9 mouse cellular contexts compared by ENCODE assay signal in genomic region chr3:87974381-87974987, GRCm38 (mm10). TPM values are rescaled to one million over a fixed set of nuclear protein-coding genes. Genes with fewer than 3 reads are reported as not detected.
DNase-seq lines count a peak whose midpoint lies in the region; ATAC-seq lines count a peak whose summit lies in the region.
"Had no signal": no experiment of that assay in that cellular context is flagged by ENCODE, and none has a peak within 500 bp of the region (broad histone marks: within the 10 kb centered on the region; RNA-seq: fewer than 3 reads in every experiment).

No protein-coding gene starts in this region.

- H3K9ac ChIP-seq in forebrain, embryonic 14.5 days (ENCODE audit: low read length), result peak overlapping the region; percentile 84
- H3K9ac ChIP-seq in intestine, embryonic 15.5 days, result peak overlapping the region; percentile 9; the same call in 1 of the 2 replicates
- peak overlapping the region; percentile 62; the same call in 1 of the 2 replicates for H3K9ac ChIP-seq in neural tube, embryonic 15.5 days (replicated peaks)

- peaks cover 37% of the 10 kb centered on the region for H3K36me3 ChIP-seq in forebrain, embryonic 14.5 days (ENCODE audit: control insufficient read depth, insufficient read depth, low read length)
- no peaks in the 10 kb centered on the region for H3K36me3 ChIP-seq in intestine, embryonic 15.5 days
- no peaks in the 10 kb centered on the region; the same call in 1 of the 2 replicates for H3K36me3 ChIP-seq in neural tube, embryonic 15.5 days

- intact Hi-C loops in gastrocnemius, postnatal 14 days (cut with DNase I; ENCODE audit: low total_unique reads), result no loop called here

- whole genome bisulfite sequencing in forebrain, embryonic 14.5 days, result 2% methylated on average over 12 of the region's 12 CpGs
- WGBS in intestine, embryonic 15.5 days, result 27% methylated on average over 12 of the region's 12 CpGs
- 17% methylated on average over 12 of the region's 12 CpGs for WGBS in neural tube, embryonic 15.5 days

- peak; percentile 82 for ATAC-seq in forebrain, embryonic 14.5 days
- ATAC-seq in intestine, embryonic 15.5 days, result peak; percentile 38; the same call in 1 of the 2 replicates
- 0 out of 2 replicates have a peak, but pooled peaks have one; percentile 15 for ATAC-seq in neural tube, embryonic 15.5 days (ENCODE audit: low FRiP score)
- ATAC-seq in monocyte, adult 5-6 weeks (replicated peaks; ENCODE audit: insufficient number of reproducible peaks, low FRiP score, low TSS enrichment, poor library complexity, severe bottlenecking), result no peak

- H3K4me1 ChIP-seq in forebrain, embryonic 14.5 days (ENCODE audit: control insufficient read depth, insufficient read depth, low read length), result peaks cover 31% of the 10 kb centered on the region
- peaks cover 49% of the 10 kb centered on the region for H3K4me1 ChIP-seq in intestine, embryonic 15.5 days (replicated peaks)
- peaks cover 48% of the 10 kb centered on the region for H3K4me1 ChIP-seq in neural tube, embryonic 15.5 days

- peak overlapping the region; percentile 94 for H3K27ac ChIP-seq in forebrain, embryonic 14.5 days (ENCODE audit: low read depth, low read length)
- peak overlapping the region; percentile 52 for H3K27ac ChIP-seq in intestine, embryonic 15.5 days
- peak overlapping the region; percentile 76 for H3K27ac ChIP-seq in neural tube, embryonic 15.5 days (replicated peaks)

- peak; percentile 36 for DNase-seq in gastrocnemius, adult 18-20 months (ENCODE audit: low spot score)
- no peak for DNase-seq in gastrocnemius, postnatal 14 days
- DNase-seq in forebrain, embryonic 14.5 days (ENCODE audit: low spot score), result peak; percentile 95
- no peak for DNase-seq in urinary bladder, postnatal 25 days (ENCODE audit: low spot score)
- DNase-seq in layer of hippocampus, postnatal 36 days, result no peak

- no peaks in the 10 kb centered on the region for H3K9me3 ChIP-seq in forebrain, embryonic 14.5 days (replicated peaks; ENCODE audit: control insufficient read depth, low read length)
- no peaks in the 10 kb centered on the region for H3K9me3 ChIP-seq in intestine, embryonic 15.5 days
- no peaks in the 10 kb centered on the region for H3K9me3 ChIP-seq in neural tube, embryonic 15.5 days (replicated peaks)

- peak overlapping the region; percentile 94 for H3K4me2 ChIP-seq in forebrain, embryonic 14.5 days (ENCODE audit: low read length)
- peak overlapping the region; percentile 96 for H3K4me2 ChIP-seq in intestine, embryonic 15.5 days (replicated peaks)
- peak overlapping the region; percentile 97 for H3K4me2 ChIP-seq in neural tube, embryonic 15.5 days

- H3K27me3 ChIP-seq in forebrain, embryonic 14.5 days (replicated peaks; ENCODE audit: control insufficient read depth, insufficient read depth, low read length), result no peaks in the 10 kb centered on the region
- H3K27me3 ChIP-seq in intestine, embryonic 15.5 days (replicated peaks), result peaks cover 10% of the 10 kb centered on the region
- H3K27me3 ChIP-seq in neural tube, embryonic 15.5 days (replicated peaks), result peaks cover 9% of the 10 kb centered on the region; the same call in 1 of the 2 replicates

- peak overlapping the region; percentile 67 for H3K4me3 ChIP-seq in forebrain, embryonic 14.5 days (ENCODE audit: low read depth, low read length)
- peak overlapping the region; percentile 64 for H3K4me3 ChIP-seq in intestine, embryonic 15.5 days (replicated peaks)
- H3K4me3 ChIP-seq in neural tube, embryonic 15.5 days (replicated peaks), result peak overlapping the region; percentile 58; the same call in 1 of the 2 replicates

RNA-seq across cellular contexts. Expression of gene Nes, which starts 3.6 kb away (rescaled TPM):
- total RNA-seq in gastrocnemius, adult 18-20 months (2021), result 10 to 100 TPM; 10.8 to 24.9 TPM
- 10 to 100 TPM; 37.2 to 51.2 TPM for total RNA-seq in gastrocnemius, postnatal 14 days (2021)
- 23.1 and 27.8 TPM in 2 replicates for polyA plus RNA-seq in forebrain, embryonic 14.5 days (2014; fragmentation: Nextera tagmentation; extraction: Ambion mirVana)
- polyA plus RNA-seq in intestine, embryonic 15.5 days (2015; fragmentation: Nextera tagmentation; extraction: Ambion mirVana), result 17.0 and 20.0 TPM in 2 replicates
- polyA plus RNA-seq in neural tube, embryonic 15.5 days (2015; fragmentation: Nextera tagmentation; extraction: Ambion mirVana), result 22.5 and 22.8 TPM in 2 replicates
- 0.58 to 2.0 TPM (median 1.6 TPM) in 3 replicates for total RNA-seq in monocyte, adult 5-6 weeks (2017)
- 1 to 10 TPM; 4.0 to 5.4 TPM for total RNA-seq in layer of hippocampus, postnatal 36 days (2021)

RNA-seq across cellular contexts. Expression of gene Bcan, which starts 25.5 kb away (rescaled TPM):
- total RNA-seq in gastrocnemius, adult 18-20 months (2021), result not detected
- under 1 TPM; 0.08 to 0.16 TPM for total RNA-seq in gastrocnemius, postnatal 14 days (2021)
- polyA plus RNA-seq in forebrain, embryonic 14.5 days (2014; fragmentation: Nextera tagmentation; extraction: Ambion mirVana), result 13.5 and 21.9 TPM in 2 replicates
- 0.15 and 0.54 TPM in 2 replicates for polyA plus RNA-seq in intestine, embryonic 15.5 days (2015; fragmentation: Nextera tagmentation; extraction: Ambion mirVana)
- polyA plus RNA-seq in neural tube, embryonic 15.5 days (2015; fragmentation: Nextera tagmentation; extraction: Ambion mirVana), result 127 and 139 TPM in 2 replicates
- not detected in 3 replicates for total RNA-seq in monocyte, adult 5-6 weeks (2017)
- total RNA-seq in layer of hippocampus, postnatal 36 days (2021), result 100 to 1,000 TPM; 296 to 327 TPM
- total RNA-seq: neutrophil, adult 5-6 weeks had no signal

RNA-seq across cellular contexts. Expression of gene Crabp2, which starts 26.0 kb away (rescaled TPM):
- under 1 TPM in 1 of 2 experiments, not detected in 1; 0.57 TPM for total RNA-seq in gastrocnemius, adult 18-20 months (2021)
- total RNA-seq in gastrocnemius, postnatal 14 days (2021), result under 1 TPM; 0.31 to 0.33 TPM
- polyA plus RNA-seq in forebrain, embryonic 14.5 days (2014; fragmentation: Nextera tagmentation; extraction: Ambion mirVana), result 32.8 and 35.9 TPM in 2 replicates
- 7.0 and 8.2 TPM in 2 replicates for polyA plus RNA-seq in intestine, embryonic 15.5 days (2015; fragmentation: Nextera tagmentation; extraction: Ambion mirVana)
- 81.1 and 86.0 TPM in 2 replicates for polyA plus RNA-seq in neural tube, embryonic 15.5 days (2015; fragmentation: Nextera tagmentation; extraction: Ambion mirVana)
- total RNA-seq in monocyte, adult 5-6 weeks (2017), result not detected in 3 replicates
- 1 to 10 TPM; 1.3 to 3.5 TPM for total RNA-seq in layer of hippocampus, postnatal 36 days (2021)
- total RNA-seq: neutrophil, adult 5-6 weeks had no signal

RNA-seq across cellular contexts. Expression of gene Rrnad1, which starts 44.0 kb away (rescaled TPM):
- 1 to 10 TPM; 3.2 to 3.4 TPM for total RNA-seq in gastrocnemius, adult 18-20 months (2021)
- total RNA-seq in gastrocnemius, postnatal 14 days (2021), result 1 to 10 TPM; 3.6 to 3.9 TPM
- 15.6 and 20.2 TPM in 2 replicates for polyA plus RNA-seq in forebrain, embryonic 14.5 days (2014; fragmentation: Nextera tagmentation; extraction: Ambion mirVana)
- polyA plus RNA-seq in intestine, embryonic 15.5 days (2015; fragmentation: Nextera tagmentation; extraction: Ambion mirVana), result 15.8 and 16.3 TPM in 2 replicates
- 19.3 and 19.7 TPM in 2 replicates for polyA plus RNA-seq in neural tube, embryonic 15.5 days (2015; fragmentation: Nextera tagmentation; extraction: Ambion mirVana)
- 12.9 to 20.5 TPM (median 16.9 TPM) in 3 replicates for total RNA-seq in monocyte, adult 5-6 weeks (2017)
- total RNA-seq in layer of hippocampus, postnatal 36 days (2021), result 10 to 100 TPM; 23.5 to 27.9 TPM

RNA-seq across cellular contexts. Expression of gene Isg20l2, which starts 44.4 kb away (rescaled TPM):
- 1 to 10 TPM; 6.3 to 8.1 TPM for total RNA-seq in gastrocnemius, adult 18-20 months (2021)
- total RNA-seq in gastrocnemius, postnatal 14 days (2021), result 1 to 10 TPM; 9.0 to 9.6 TPM
- 17.9 and 20.0 TPM in 2 replicates for polyA plus RNA-seq in forebrain, embryonic 14.5 days (2014; fragmentation: Nextera tagmentation; extraction: Ambion mirVana)
- 46.7 and 49.9 TPM in 2 replicates for polyA plus RNA-seq in intestine, embryonic 15.5 days (2015; fragmentation: Nextera tagmentation; extraction: Ambion mirVana)
- 21.6 and 31.7 TPM in 2 replicates for polyA plus RNA-seq in neural tube, embryonic 15.5 days (2015; fragmentation: Nextera tagmentation; extraction: Ambion mirVana)
- total RNA-seq in monocyte, adult 5-6 weeks (2017), result 33.3 to 49.0 TPM (median 35.4 TPM) in 3 replicates
- 10 to 100 TPM; 15.0 TPM for total RNA-seq in layer of hippocampus, postnatal 36 days (2021)

Comparison
In these comparisons a context has a peak if more than half of its experiments do, and no peak if none do; other contexts are left out.
1. DNase-seq: peak in gastrocnemius, adult 18-20 months (single experiment) and forebrain, embryonic 14.5 days (single experiment); none in gastrocnemius, postnatal 14 days (single experiment), urinary bladder, postnatal 25 days (single experiment) and layer of hippocampus, postnatal 36 days (0 of 2).
2. H3K9ac ChIP-seq: peak in every context shown above with its lines; median percentile 84 in forebrain, embryonic 14.5 days; 62 in neural tube, embryonic 15.5 days; 9 in intestine, embryonic 15.5 days.
3. RNA of gene Bcan, which starts 25.5 kb away (total RNA-seq): 296 to 327 TPM in layer of hippocampus, postnatal 36 days; 0.08 to 0.16 TPM in gastrocnemius, postnatal 14 days, not detected in gastrocnemius, adult 18-20 months and not detected in monocyte, adult 5-6 weeks; every median in the first group is over 100 times any median in the second.
4. Peak in every context shown above with its lines, with median percentiles within 50 percentile points of each other: H3K27ac ChIP-seq, H3K4me2 ChIP-seq and H3K4me3 ChIP-seq.